Mouse (Mus musculus): Measurements from ENCODE around the gene Map3k6.

Map3k6 gene

DNA sequence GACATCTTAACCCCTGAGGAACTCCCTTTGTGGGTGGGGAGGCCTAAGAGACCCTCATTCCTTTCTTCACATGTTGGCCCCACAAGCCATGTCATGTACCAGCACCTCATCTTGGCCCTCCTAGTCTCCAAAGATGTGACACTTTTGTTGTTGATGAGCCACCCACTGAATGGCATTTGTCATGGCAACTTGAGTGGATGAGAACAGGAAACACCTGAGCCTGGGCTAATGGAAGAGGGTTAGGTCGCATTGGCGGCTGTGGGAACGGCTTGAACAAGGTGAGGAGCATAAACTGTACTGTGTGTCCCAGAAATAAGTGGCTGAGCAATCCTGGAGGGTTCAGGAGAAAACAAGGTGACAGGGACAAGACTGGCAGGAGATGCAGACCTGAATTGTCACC, 28.3 kb downstream of the Map3k6 start:
- in situ Hi-C loops (cut with MboI; ENCODE audit: low pct_unique_long_range_greater_than_20kb in 1 of 2, low sequenced_read_pairs in 2 of 2, unreplicated experiment in 1 of 2): no loop called here

DNA sequence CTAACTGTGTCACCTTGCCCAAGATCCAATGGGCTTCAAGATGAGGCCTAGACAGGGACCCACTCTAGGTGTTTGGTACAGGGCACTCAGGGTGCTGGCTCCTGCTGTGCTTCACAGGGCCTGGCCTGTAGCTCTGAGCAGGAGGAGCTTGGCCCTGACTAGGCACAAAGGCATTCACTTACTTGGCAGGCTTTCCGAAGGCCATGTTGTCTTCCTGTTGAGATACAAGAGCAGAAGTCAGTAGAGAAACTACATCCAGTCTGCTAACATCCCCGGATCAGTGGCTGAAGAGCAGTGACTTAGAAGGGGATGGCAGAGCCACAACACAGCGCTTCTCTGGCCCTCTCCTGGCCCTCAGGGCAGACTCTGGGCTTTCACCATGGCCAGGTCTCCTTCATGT, 29.0 kb downstream of the Map3k6 start:
- in situ Hi-C loops (cut with MboI; ENCODE audit: low pct_unique_long_range_greater_than_20kb in 1 of 2, low sequenced_read_pairs in 2 of 2, unreplicated experiment in 1 of 2): no loop called here

- in situ Hi-C loops (cut with MboI; ENCODE audit: low pct_unique_long_range_greater_than_20kb in 1 of 2, low sequenced_read_pairs in 2 of 2, unreplicated experiment in 1 of 2): no loop called here
Measured at GRCm38 (mm10) chr4:133270929-133271328, 30.3 kb downstream of the Map3k6 start.

GRCm38 (mm10) chr4:133277104-133278026, 36.7 kb downstream of the Map3k6 start, which contains the start of gene Tmem222:
TSS of gene Tmem222 (minus strand) at chr4:133277792.
- in situ Hi-C loops (cut with MboI; ENCODE audit: low pct_unique_long_range_greater_than_20kb in 1 of 2, low sequenced_read_pairs in 2 of 2, unreplicated experiment in 1 of 2): no loop called here

DNA sequence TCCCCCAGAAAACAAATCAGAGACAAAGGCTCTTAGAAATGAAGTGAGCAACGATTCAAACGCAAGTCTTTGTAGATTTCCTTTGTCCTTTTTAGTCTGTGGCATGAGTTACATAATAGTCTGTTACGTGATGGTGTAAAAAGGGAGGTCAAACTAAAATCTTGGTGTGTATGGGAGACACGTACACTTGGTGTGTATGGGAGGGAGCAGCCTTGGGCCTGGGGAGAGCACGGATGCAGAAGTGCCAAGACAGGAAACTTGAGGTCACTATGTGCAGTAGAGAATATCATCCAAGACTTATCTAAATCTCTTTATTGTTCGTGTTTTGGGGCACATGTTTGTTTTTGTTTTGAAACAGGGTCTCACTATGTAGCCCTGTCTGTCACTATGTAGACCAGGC, 37.4 kb downstream of the Map3k6 start:
- in situ Hi-C loops (cut with MboI; ENCODE audit: low pct_unique_long_range_greater_than_20kb in 1 of 2, low sequenced_read_pairs in 2 of 2, unreplicated experiment in 1 of 2): no loop called here

GRCm38 (mm10) chr4:133278482-133278881, 37.9 kb downstream of the Map3k6 start:
- in situ Hi-C loops (cut with MboI; ENCODE audit: low pct_unique_long_range_greater_than_20kb in 1 of 2, low sequenced_read_pairs in 2 of 2, unreplicated experiment in 1 of 2): no loop called here

DNA sequence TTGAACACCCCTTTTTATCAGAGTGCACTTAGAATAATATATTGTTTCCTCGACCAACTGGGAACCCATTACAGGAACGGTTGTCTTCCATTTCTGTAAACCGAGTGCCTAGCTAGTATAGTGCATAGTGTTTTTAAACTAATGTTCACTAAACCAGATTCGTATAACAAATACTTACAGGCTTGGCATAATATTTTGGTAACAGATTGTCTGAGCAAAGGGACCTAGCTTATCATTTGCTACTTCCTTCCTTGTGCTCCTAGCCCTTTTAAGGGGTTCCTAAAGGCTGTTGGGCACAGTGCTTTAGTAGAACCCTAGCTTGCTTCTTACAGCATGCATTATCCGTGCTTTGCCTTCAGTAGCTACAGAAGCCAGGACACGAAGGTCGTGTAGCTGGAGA, 40.9 kb downstream of the Map3k6 start:
- in situ Hi-C loops (cut with MboI; ENCODE audit: low pct_unique_long_range_greater_than_20kb in 1 of 2, low sequenced_read_pairs in 2 of 2, unreplicated experiment in 1 of 2): no loop called here

- in situ Hi-C loops (cut with MboI; ENCODE audit: low pct_unique_long_range_greater_than_20kb in 1 of 2, low sequenced_read_pairs in 2 of 2, unreplicated experiment in 1 of 2): no loop called here
Measured at GRCm38 (mm10) chr4:133281951-133282481, 41.4 kb downstream of the Map3k6 start.

GRCm38 (mm10) chr4:133282656-133283055, 42.0 kb downstream of the Map3k6 start:
- in situ Hi-C loops (cut with MboI; ENCODE audit: low pct_unique_long_range_greater_than_20kb in 1 of 2, low sequenced_read_pairs in 2 of 2, unreplicated experiment in 1 of 2): no loop called here

GRCm38 (mm10) chr4:133285299-133285698, 44.7 kb downstream of the Map3k6 start:
- in situ Hi-C loops (cut with MboI; ENCODE audit: low pct_unique_long_range_greater_than_20kb in 1 of 2, low sequenced_read_pairs in 2 of 2, unreplicated experiment in 1 of 2): no loop called here

DNA sequence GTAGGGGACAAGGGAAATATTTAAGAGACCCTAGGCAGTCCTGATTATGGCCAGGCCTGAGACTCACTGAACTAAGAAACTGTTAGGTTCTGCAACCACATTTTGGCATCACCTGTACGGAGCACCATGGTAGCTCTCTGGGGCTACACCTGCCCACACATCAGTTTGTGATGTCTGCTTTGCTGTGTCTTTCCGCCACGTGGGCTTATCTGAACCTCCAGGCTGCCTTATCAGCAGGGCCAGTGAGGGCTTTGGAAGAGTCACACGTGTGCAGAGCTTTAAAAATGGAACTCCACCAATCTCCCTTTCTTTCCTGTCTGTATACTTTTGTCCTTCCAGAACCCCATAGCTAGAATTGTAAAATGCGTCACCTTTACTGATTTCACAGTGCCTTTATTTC, 45.3 kb downstream of the Map3k6 start:
- in situ Hi-C loops (cut with MboI; ENCODE audit: low pct_unique_long_range_greater_than_20kb in 1 of 2, low sequenced_read_pairs in 2 of 2, unreplicated experiment in 1 of 2): no loop called here

- in situ Hi-C loops (cut with MboI; ENCODE audit: low pct_unique_long_range_greater_than_20kb in 1 of 2, low sequenced_read_pairs in 2 of 2, unreplicated experiment in 1 of 2): no loop called here
Measured at GRCm38 (mm10) chr4:133286476-133287077, 46.0 kb downstream of the Map3k6 start.

DNA sequence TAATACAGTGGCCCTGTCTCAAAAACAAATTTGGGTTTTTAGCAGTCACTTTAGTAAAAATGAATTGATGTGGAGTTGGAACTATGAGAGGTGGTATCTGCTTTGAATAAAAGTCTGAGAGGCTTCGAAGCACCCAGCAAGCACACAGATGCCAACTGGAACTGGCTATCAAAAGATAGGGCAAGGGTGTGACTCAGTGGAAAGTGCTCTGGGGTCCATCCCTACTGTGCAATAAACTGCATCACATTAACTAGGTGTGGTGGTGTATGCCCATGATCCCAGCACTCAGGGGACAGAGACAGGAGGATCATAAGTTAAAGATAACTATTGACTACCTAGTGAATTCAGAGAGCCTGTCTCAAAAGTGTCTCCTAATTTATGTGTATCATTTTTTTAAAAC, 50.6 kb downstream of the Map3k6 start:
- in situ Hi-C loops (cut with MboI; ENCODE audit: low pct_unique_long_range_greater_than_20kb in 1 of 2, low sequenced_read_pairs in 2 of 2, unreplicated experiment in 1 of 2): no loop called here

- in situ Hi-C loops (cut with MboI; ENCODE audit: low pct_unique_long_range_greater_than_20kb in 1 of 2, low sequenced_read_pairs in 2 of 2, unreplicated experiment in 1 of 2): no loop called here
Measured at GRCm38 (mm10) chr4:133292405-133292804, 51.8 kb downstream of the Map3k6 start.

DNA sequence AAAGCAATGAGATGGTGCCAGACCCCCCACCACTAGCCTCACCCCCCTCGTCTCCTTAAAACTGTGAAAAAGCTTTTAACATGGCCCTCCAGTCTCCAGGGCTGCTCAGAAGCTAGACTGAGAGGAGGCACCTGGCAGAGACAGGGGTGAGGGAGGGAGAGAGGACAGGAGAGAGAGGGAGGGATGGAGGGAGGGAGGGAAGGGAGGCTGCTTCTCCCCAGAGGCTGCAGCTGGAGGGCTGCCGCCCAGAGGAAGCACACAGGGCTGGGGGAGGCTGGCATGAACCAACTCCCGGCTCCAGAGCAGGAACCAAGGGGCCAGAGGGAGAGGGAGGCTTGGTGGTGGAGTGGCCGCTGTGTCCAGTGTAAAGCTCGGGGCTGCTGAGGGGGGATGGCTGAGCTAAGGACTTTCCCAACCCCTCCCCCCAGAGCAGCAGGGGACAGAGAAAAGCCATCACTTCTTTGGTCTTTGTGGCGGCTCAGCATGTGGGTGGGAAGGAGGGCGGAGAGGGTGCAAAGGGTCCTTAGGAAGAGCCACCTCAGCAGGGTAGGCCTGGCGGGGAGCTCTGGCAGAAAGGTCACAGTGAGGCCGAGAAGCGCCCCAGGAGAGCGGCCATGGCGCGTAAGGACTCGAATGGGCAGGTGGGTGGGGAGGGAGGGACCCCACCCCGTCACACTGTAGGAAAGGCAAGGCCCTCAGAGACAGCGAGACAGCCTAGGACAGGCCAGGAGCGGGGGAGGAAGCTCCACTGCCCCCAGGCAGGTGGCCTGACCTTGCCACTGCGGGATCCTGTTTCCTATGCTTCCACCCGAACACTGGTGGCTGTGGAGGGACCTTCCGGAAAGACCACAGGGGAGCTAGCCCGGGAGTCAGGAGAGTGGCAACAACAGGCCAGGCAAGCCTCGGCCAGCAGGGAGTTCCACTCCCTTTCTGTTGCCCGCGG, 52.6 kb downstream of the Map3k6 start:
- in situ Hi-C loops (cut with MboI; ENCODE audit: low pct_unique_long_range_greater_than_20kb in 1 of 2, low sequenced_read_pairs in 2 of 2, unreplicated experiment in 1 of 2): no loop called here

- in situ Hi-C loops (cut with MboI; ENCODE audit: low pct_unique_long_range_greater_than_20kb in 1 of 2, low sequenced_read_pairs in 2 of 2, unreplicated experiment in 1 of 2): no loop called here
Measured at GRCm38 (mm10) chr4:133294084-133294483, 53.5 kb downstream of the Map3k6 start.

DNA sequence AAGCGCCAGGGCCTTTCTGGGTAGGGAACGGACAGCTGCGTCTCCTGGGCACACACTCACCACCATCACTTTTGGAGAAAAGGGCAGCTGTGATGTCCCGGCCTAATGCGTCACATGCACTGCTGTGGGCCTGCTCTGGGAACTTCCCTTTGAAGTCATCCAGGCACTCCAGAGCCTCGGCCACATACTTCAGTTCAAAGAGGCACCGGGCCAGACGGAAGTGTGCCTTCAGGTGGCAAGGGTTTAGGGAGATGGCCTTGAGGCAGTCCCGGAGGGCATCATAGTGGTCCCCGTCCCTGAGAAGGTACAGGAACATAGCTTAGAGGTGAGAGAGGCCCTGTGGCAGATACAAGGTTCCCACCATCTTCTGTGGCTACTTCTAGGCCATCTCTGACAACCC, 56.7 kb downstream of the Map3k6 start:
- in situ Hi-C loops (cut with MboI; ENCODE audit: low pct_unique_long_range_greater_than_20kb in 1 of 2, low sequenced_read_pairs in 2 of 2, unreplicated experiment in 1 of 2): no loop called here

- in situ Hi-C loops (cut with MboI; ENCODE audit: low pct_unique_long_range_greater_than_20kb in 1 of 2, low sequenced_read_pairs in 2 of 2, unreplicated experiment in 1 of 2): no loop called here
Measured at GRCm38 (mm10) chr4:133297801-133298238, 57.2 kb downstream of the Map3k6 start.

Measured in mouse embryonic stem cell (cell line).